Mouse (Mus musculus) liver, embryonic 15.5 days (tissue): ENCODE data around the gene Fndc10. TPM values are rescaled to one million over a fixed set of nuclear protein-coding genes. Genes with fewer than 3 reads are reported as not detected.
"Not testable (repeated sequence)": the region's sequence is repeated elsewhere in the genome, so short reads cannot be mapped to it uniquely, and the experiment has no call there.

Experiments
- ATAC-seq: fragments of 200-750 bp; cut with Nextera tagmentation; 2 replicates; pipeline ENCODE4 v1.8.0; 2017; ENCODE audit warnings: moderate number of reproducible peaks, mild to moderate bottlenecking, moderate library complexity; ENCODE audit not compliant: insufficient read depth
- H3K27ac ChIP-seq: fragments of 300-500 bp; sonication (generic); replicated peaks from 2 replicates; pipeline ENCODE4 v1.5.1; 2015; ENCODE audit warnings: mild to moderate bottlenecking, inconsistent platforms
- H3K27me3 ChIP-seq: fragments of 300-500 bp; sonication (generic); 2 replicates; pipeline ENCODE4 v1.6.1; 2015; ENCODE audit warnings: mild to moderate bottlenecking, inconsistent platforms
- H3K36me3 ChIP-seq: fragments of 300-500 bp; sonication (generic); replicated peaks from 2 replicates; pipeline ENCODE4 v1.6.1; 2015; ENCODE audit warnings: moderate library complexity, mild to moderate bottlenecking, inconsistent platforms
- H3K4me1 ChIP-seq: fragments of 300-500 bp; sonication (generic); replicated peaks from 2 replicates; pipeline ENCODE4 v1.6.1; 2015; ENCODE audit warnings: inconsistent platforms
- H3K4me2 ChIP-seq: fragments of 300-500 bp; sonication (generic); 2 replicates; pipeline ENCODE4 v1.6.1; 2015; ENCODE audit warnings: moderate library complexity, mild to moderate bottlenecking, inconsistent platforms
- H3K4me3 ChIP-seq: fragments of 300-500 bp; sonication (generic); replicated peaks from 2 replicates; pipeline ENCODE4 v1.5.1; 2015; ENCODE audit warnings: mild to moderate bottlenecking, inconsistent platforms
- H3K9ac ChIP-seq: fragments of 300-500 bp; sonication (generic); 2 replicates; pipeline ENCODE4 v1.6.1; 2015; ENCODE audit warnings: moderate library complexity, mild to moderate bottlenecking, inconsistent platforms
- H3K9me3 ChIP-seq: fragments of 300-500 bp; sonication (generic); replicated peaks from 2 replicates; pipeline ENCODE4 v1.6.1; 2016; ENCODE audit warnings: inconsistent platforms
- WGBS: fragments of 180-500 bp; shearing (Covaris S2); methylation state at CpG from one replicate; pipeline ENCODE4 v1.1.7; 2015; ENCODE audit warnings: mixed read lengths; ENCODE audit not compliant: insufficient replicate concordance; 5-methylcytosine and 5-hydroxymethylcytosine counted together
- polyA plus RNA-seq: library from polyadenylated mRNA; unstranded; fragments of >200 nt; fragmentation: Nextera tagmentation; extraction: Ambion mirVana; gene quantifications from 2 replicates; pipeline ENCODE4 v1.2.1, GENCODE M21; 2015

Fndc10 gene
- polyA plus RNA-seq, result 0.24 and 0.48 TPM in 2 replicates

GRCm38 (mm10) chr4:155694111-155694481 lies at the start of gene Fndc10:
Fndc10 (plus strand) TSS chr4:155694342.
- peaks cover 15% of the 10 kb centered on the region for H3K4me1 ChIP-seq
- H3K4me3 ChIP-seq, result peak within 1 kb of the TSS; percentile 58
- no peaks in the 10 kb centered on the region for H3K36me3 ChIP-seq
- WGBS, result under 1% methylated on average over 30 of the region's 47 CpGs
- peak within 1 kb of the TSS; percentile 21; the same call in 1 of the 2 replicates for H3K9ac ChIP-seq
- H3K4me2 ChIP-seq, result peak within 1 kb of the TSS; percentile 76
- H3K27ac ChIP-seq, result no peak within 1 kb of the TSS
- peaks cover 68% of the 10 kb centered on the region for H3K27me3 ChIP-seq
- no peak for ATAC-seq
- no peaks in the 10 kb centered on the region for H3K9me3 ChIP-seq

- not testable (repeated sequence) for ATAC-seq, H3K9me3 ChIP-seq, H3K4me2 ChIP-seq, H3K27ac ChIP-seq, H3K9ac ChIP-seq, H3K27me3 ChIP-seq, H3K4me3 ChIP-seq, H3K4me1 ChIP-seq
- 87% methylated on average over 2 of the region's 2 CpGs for WGBS
- H3K36me3 ChIP-seq, result peaks cover 87% of the 10 kb centered on the region
Measured at GRCm38 (mm10) chr4:155645308-155645707, 48.8 kb upstream of the Fndc10 start, which contains the start of gene Gm10563. Gm10563 (minus strand) TSS chr4:155645408.

GRCm38 (mm10) chr4:155645721-155646120 lies 48.4 kb upstream of the Fndc10 start:
- H3K4me2 ChIP-seq, result no peak overlapping the region

GRCm38 (mm10) chr4:155649355-155649754 lies 44.8 kb upstream of the Fndc10 start:
- Histone ChIP-seq H3K27ac (no peak overlapping the region), H3K36me3 (peaks cover 62% of the 10 kb centered on the region), H3K4me2 (no peak overlapping the region), H3K9me3 (no peaks in the 10 kb centered on the region), H3K27me3 (peaks cover 39% of the 10 kb centered on the region), H3K9ac (no peak overlapping the region), H3K4me1 (peaks cover 19% of the 10 kb centered on the region), H3K4me3 (no peak overlapping the region)
- no peak for ATAC-seq
- WGBS, result 84% methylated on average over 11 of the region's 11 CpGs

More at GRCm38 (mm10) chr4:155645721-155646120, 48.4 kb upstream of the Fndc10 start:
- Histone ChIP-seq H3K27me3 (peaks cover 2% of the 10 kb centered on the region), H3K9me3 (no peaks in the 10 kb centered on the region), H3K36me3 (peaks cover 87% of the 10 kb centered on the region), H3K4me3 (no peak overlapping the region), H3K9ac (no peak overlapping the region), H3K27ac (no peak overlapping the region), H3K4me1 (no peaks in the 10 kb centered on the region)
- WGBS, result 85% methylated on average over 5 of the region's 5 CpGs
- ATAC-seq, result no peak

- 58% methylated on average over 15 of the region's 15 CpGs for WGBS
- no peak for ATAC-seq
- Histone ChIP-seq H3K9me3 (no peaks in the 10 kb centered on the region), H3K4me2 (no peak overlapping the region), H3K4me1 (peaks cover 30% of the 10 kb centered on the region), H3K36me3 (peaks cover 49% of the 10 kb centered on the region), H3K9ac (no peak overlapping the region), H3K27me3 (peaks cover 60% of the 10 kb centered on the region), H3K27ac (no peak overlapping the region), H3K4me3 (no peak overlapping the region)
Measured at GRCm38 (mm10) chr4:155651553-155652269, 42.4 kb upstream of the Fndc10 start.

- no peak for ATAC-seq
- Histone ChIP-seq H3K27ac (no peak overlapping the region), H3K4me3 (peak overlapping the region; percentile 28), H3K27me3 (peaks cover 62% of the 10 kb centered on the region), H3K4me1 (peaks cover 30% of the 10 kb centered on the region), H3K9ac (no peak overlapping the region), H3K36me3 (peaks cover 41% of the 10 kb centered on the region), H3K4me2 (peak overlapping the region; percentile 67), H3K9me3 (no peaks in the 10 kb centered on the region)
- 23% methylated on average over 36 of the region's 36 CpGs for WGBS
Measured at GRCm38 (mm10) chr4:155652283-155653085, 41.7 kb upstream of the Fndc10 start.

GRCm38 (mm10) chr4:155653086-155653450 lies 41.1 kb upstream of the Fndc10 start, which contains the start of gene Mmp23:
Mmp23 (minus strand) TSS chr4:155653384.
- ATAC-seq, result no peak
- peak within 1 kb of the TSS; percentile 67 for H3K4me2 ChIP-seq
- WGBS, result 2% methylated on average over 33 of the region's 33 CpGs
- no peak within 1 kb of the TSS for H3K9ac ChIP-seq
- H3K36me3 ChIP-seq, result peaks cover 35% of the 10 kb centered on the region
- peaks cover 62% of the 10 kb centered on the region for H3K27me3 ChIP-seq
- no peaks in the 10 kb centered on the region for H3K9me3 ChIP-seq
- H3K27ac ChIP-seq, result no peak within 1 kb of the TSS
- H3K4me1 ChIP-seq, result peaks cover 30% of the 10 kb centered on the region
- peak within 1 kb of the TSS; percentile 42 for H3K4me3 ChIP-seq

GRCm38 (mm10) chr4:155653451-155654182 lies 40.5 kb upstream of the Fndc10 start:
- H3K4me2 ChIP-seq, result peak overlapping the region; percentile 67
- H3K36me3 ChIP-seq, result peaks cover 30% of the 10 kb centered on the region
- H3K27ac ChIP-seq, result no peak overlapping the region
- H3K27me3 ChIP-seq, result peaks cover 62% of the 10 kb centered on the region
- peaks cover 30% of the 10 kb centered on the region for H3K4me1 ChIP-seq
- WGBS, result 2% methylated on average over 31 of the region's 31 CpGs
- ATAC-seq, result no peak
- no peak overlapping the region for H3K9ac ChIP-seq
- H3K9me3 ChIP-seq, result no peaks in the 10 kb centered on the region
- peak overlapping the region; percentile 28; the same call in 1 of the 2 replicates for H3K4me3 ChIP-seq

- peak overlapping the region; percentile 67 for H3K4me2 ChIP-seq
- no peak for ATAC-seq
- WGBS, result 3% methylated on average over 6 of the region's 6 CpGs
- no peaks in the 10 kb centered on the region for H3K9me3 ChIP-seq
- peak overlapping the region; percentile 42 for H3K4me3 ChIP-seq
- H3K27me3 ChIP-seq, result peaks cover 62% of the 10 kb centered on the region
- H3K36me3 ChIP-seq, result peaks cover 25% of the 10 kb centered on the region
- H3K9ac ChIP-seq, result no peak overlapping the region
- no peak overlapping the region for H3K27ac ChIP-seq
- H3K4me1 ChIP-seq, result peaks cover 30% of the 10 kb centered on the region
Measured at GRCm38 (mm10) chr4:155654183-155654455, 40.0 kb upstream of the Fndc10 start.

- Histone ChIP-seq H3K36me3 (peaks cover 19% of the 10 kb centered on the region), H3K4me3 (peak overlapping the region; percentile 42), H3K27me3 (peaks cover 62% of the 10 kb centered on the region), H3K4me2 (peak overlapping the region; percentile 67), H3K27ac (no peak overlapping the region), H3K9ac (no peak overlapping the region), H3K4me1 (peaks cover 30% of the 10 kb centered on the region), H3K9me3 (no peaks in the 10 kb centered on the region)
- ATAC-seq, result no peak; the same call in 1 of the 2 replicates
- WGBS, result 4% methylated on average over 52 of the region's 52 CpGs
Measured at GRCm38 (mm10) chr4:155654456-155655298, 39.5 kb upstream of the Fndc10 start.
